Mouse (Mus musculus): Measurements from ENCODE around the gene Elf2. TPM values are rescaled to one million over a fixed set of nuclear protein-coding genes. Genes with fewer than 3 reads are reported as not detected.
A peak's percentile ranks its signal among the peaks of the same experiment; 100 is the strongest.

Gene Elf2
- polyA plus RNA-seq, 1 experiment from 2014 or later = 44.5 TPM

DNA sequence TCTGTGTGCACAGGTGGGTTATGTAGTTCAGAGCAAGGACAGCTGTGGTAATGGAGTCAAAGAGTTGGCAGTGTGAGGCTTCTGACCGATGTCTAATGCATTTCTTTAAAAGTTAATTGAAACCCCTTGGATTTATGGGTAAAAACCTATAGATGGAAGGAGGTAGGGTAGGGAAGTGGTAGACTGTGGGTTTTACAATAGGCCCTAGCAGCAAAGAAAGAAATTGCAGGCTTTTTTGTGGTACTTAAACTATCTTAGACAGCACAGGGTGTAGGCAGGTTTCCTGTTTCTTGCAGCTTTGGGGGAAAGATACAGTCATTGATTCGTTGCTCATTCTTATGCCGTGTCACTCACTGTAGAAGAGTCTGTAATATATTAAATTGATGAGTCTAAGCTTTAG is 113.9 kb downstream of the Elf2 start:
- peak overlapping the region; percentile 95; the same call in 1 of the 2 replicates for H3K4me3 ChIP-seq (ENCODE audit: low read depth, low read length)
- peaks cover 47% of the 10 kb centered on the region for H3K4me1 ChIP-seq (ENCODE audit: control insufficient read depth, insufficient read depth, low read length)
- H3K9me3 ChIP-seq (replicated peaks; ENCODE audit: control insufficient read depth, low read length) = no peaks in the 10 kb centered on the region
- H3K4me2 ChIP-seq = peak overlapping the region; percentile 80
- no peak for ATAC-seq (replicated peaks; ENCODE audit: insufficient number of reproducible peaks, low FRiP score, low TSS enrichment)
- H3K9ac ChIP-seq (ENCODE audit: low read depth, low read length) = peak overlapping the region; percentile 10; the same call in 1 of the 2 replicates
- no peaks in the 10 kb centered on the region for H3K27me3 ChIP-seq (ENCODE audit: control insufficient read depth, insufficient read depth, low read length)
- H3K27ac ChIP-seq (ENCODE audit: low read depth, low read length) = no peak overlapping the region
- WGBS (ENCODE audit: insufficient replicate concordance) = 69% methylated on average over 3 of the region's 3 CpGs
- no peaks in the 10 kb centered on the region for H3K36me3 ChIP-seq (ENCODE audit: control insufficient read depth, insufficient read depth, low read length)

DNA sequence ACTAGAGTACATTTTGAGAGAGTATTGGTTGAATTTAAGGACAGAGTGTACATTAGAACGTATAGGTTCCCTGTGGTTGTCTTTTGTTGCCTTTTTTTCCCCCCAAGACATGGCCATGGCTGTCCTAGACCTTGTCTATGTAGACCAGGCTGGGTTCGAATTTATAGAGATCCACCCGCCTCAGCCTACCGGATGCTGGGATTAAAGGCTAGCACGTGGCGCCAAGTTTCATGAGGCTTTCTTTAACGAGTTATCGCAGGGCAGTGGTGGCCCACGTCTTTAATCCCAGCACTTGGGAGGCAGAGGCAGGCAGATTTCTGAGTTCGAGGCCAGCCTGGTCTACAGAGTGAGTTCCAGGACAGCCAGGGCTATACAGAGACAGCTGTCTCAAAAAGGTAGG is 114.5 kb downstream of the Elf2 start:
- no peak for ATAC-seq (replicated peaks; ENCODE audit: insufficient number of reproducible peaks, low FRiP score, low TSS enrichment)
- peak overlapping the region; percentile 10; the same call in 1 of the 2 replicates for H3K9ac ChIP-seq (ENCODE audit: low read depth, low read length)
- no peak overlapping the region for H3K27ac ChIP-seq (ENCODE audit: low read depth, low read length)
- 80% methylated on average over 10 of the region's 10 CpGs for WGBS (ENCODE audit: insufficient replicate concordance)
- H3K4me3 ChIP-seq (ENCODE audit: low read depth, low read length) = peak overlapping the region; percentile 95
- H3K9me3 ChIP-seq (replicated peaks; ENCODE audit: control insufficient read depth, low read length) = no peaks in the 10 kb centered on the region
- peak overlapping the region; percentile 80 for H3K4me2 ChIP-seq
- H3K36me3 ChIP-seq (ENCODE audit: control insufficient read depth, insufficient read depth, low read length) = no peaks in the 10 kb centered on the region
- peaks cover 40% of the 10 kb centered on the region for H3K4me1 ChIP-seq (ENCODE audit: control insufficient read depth, insufficient read depth, low read length)
- H3K27me3 ChIP-seq (ENCODE audit: control insufficient read depth, insufficient read depth, low read length) = no peaks in the 10 kb centered on the region

DNA sequence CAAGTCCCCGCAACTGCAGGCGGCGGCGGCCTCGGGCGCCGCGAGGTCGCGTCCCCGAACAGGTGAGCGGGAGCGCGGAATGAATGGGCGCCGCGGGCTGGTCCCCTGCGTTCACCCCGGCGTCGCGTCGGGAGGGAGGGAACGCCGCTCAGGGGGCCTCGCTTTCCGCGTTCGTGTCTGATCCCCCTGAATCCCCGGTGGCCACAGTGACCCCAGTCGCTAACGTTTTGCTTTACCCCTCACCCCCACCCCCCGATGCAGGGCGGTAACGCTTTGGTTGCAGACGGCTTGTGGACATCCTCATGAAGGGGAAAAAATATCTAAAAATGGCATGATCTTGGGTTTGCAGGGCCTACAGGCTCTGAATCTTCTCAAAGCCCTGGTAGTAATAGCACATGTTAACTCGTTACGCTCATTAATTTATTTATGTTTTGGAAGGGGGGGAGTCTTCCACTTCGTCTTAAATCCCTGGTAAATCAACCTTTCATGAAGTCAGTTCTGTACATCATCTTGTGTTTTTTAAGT is 115.2 kb downstream of the Elf2 start:
- WGBS (ENCODE audit: insufficient replicate concordance) = 1% methylated on average over 36 of the region's 39 CpGs

DNA sequence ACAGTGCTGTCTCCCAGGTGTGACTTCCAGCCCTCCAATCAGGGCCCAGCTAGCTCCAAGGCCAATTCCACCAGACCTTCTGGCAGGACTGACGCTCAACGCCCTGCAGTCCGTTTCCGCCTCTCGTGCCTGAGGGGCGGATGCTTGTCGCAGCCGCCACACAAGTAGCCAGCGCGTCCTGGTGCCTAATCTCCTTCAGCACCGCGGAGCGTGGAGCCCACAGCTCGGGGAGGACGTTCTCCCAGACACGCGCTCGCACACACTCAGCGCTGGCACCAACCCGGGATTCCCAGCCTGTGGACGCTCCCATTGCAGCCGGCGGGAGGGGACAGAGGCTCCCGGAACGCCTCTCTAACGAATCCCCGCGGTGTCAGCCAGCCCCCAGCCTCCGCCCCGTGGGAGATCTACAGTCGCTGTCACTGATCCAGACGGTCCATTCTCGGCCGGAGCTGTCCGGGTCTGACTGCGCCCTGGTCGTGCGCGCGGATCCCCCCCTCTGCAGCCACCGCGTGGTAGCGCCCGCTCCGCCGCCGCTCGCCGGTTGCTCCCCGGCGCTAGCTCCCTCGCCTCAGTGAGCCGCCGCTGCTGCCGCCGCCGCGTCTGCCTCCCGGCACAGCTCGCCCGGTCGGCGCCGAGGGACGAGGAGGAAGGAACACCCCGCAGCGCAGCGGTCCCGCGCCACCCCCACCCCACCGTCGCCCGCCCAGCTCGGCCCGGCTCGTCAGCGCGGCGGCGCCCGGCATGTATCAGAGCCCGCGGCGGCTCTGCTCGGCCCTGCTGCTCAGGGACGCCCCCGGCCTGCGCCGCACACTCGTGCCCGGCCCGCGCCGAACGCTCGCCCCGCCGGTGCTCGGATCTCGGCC is 115.9 kb downstream of the Elf2 start, which contains the start of gene Noct:
Gene Noct (plus strand): TSS at position 85 of the 863 bp plus-strand sequence.
- peak within 1 kb of the TSS; percentile 80 for H3K4me2 ChIP-seq
- no peaks in the 10 kb centered on the region for H3K27me3 ChIP-seq (ENCODE audit: control insufficient read depth, insufficient read depth, low read length)
- H3K36me3 ChIP-seq (ENCODE audit: control insufficient read depth, insufficient read depth, low read length) = no peaks in the 10 kb centered on the region
- no peaks in the 10 kb centered on the region for H3K9me3 ChIP-seq (replicated peaks; ENCODE audit: control insufficient read depth, low read length)
- under 1% methylated on average over 82 of the region's 100 CpGs for WGBS (ENCODE audit: insufficient replicate concordance)
- peak within 1 kb of the TSS; percentile 95 for H3K4me3 ChIP-seq (ENCODE audit: low read depth, low read length)
- H3K27ac ChIP-seq (ENCODE audit: low read depth, low read length) = peak within 1 kb of the TSS; percentile 97
- peaks cover 29% of the 10 kb centered on the region for H3K4me1 ChIP-seq (ENCODE audit: control insufficient read depth, insufficient read depth, low read length)
- peak within 1 kb of the TSS; percentile 97 for H3K9ac ChIP-seq (ENCODE audit: low read depth, low read length)
- peak; percentile 89 for ATAC-seq (replicated peaks; ENCODE audit: insufficient number of reproducible peaks, low FRiP score, low TSS enrichment)

More for the DNA sequence above, 115.2 kb downstream of the Elf2 start:
- no peak; the same call in 1 of the 2 replicates for ATAC-seq (replicated peaks; ENCODE audit: insufficient number of reproducible peaks, low FRiP score, low TSS enrichment)
- Histone ChIP-seq H3K9me3 (replicated peaks; ENCODE audit: control insufficient read depth, low read length) (no peaks in the 10 kb centered on the region), H3K4me3 (ENCODE audit: low read depth, low read length) (peak overlapping the region; percentile 95), H3K27ac (ENCODE audit: low read depth, low read length) (peak overlapping the region; percentile 97), H3K36me3 (ENCODE audit: control insufficient read depth, insufficient read depth, low read length) (no peaks in the 10 kb centered on the region), H3K4me1 (ENCODE audit: control insufficient read depth, insufficient read depth, low read length) (peaks cover 34% of the 10 kb centered on the region), H3K4me2 (peak overlapping the region; percentile 80), H3K27me3 (ENCODE audit: control insufficient read depth, insufficient read depth, low read length) (no peaks in the 10 kb centered on the region), H3K9ac (ENCODE audit: low read depth, low read length) (peak overlapping the region; percentile 97)

DNA sequence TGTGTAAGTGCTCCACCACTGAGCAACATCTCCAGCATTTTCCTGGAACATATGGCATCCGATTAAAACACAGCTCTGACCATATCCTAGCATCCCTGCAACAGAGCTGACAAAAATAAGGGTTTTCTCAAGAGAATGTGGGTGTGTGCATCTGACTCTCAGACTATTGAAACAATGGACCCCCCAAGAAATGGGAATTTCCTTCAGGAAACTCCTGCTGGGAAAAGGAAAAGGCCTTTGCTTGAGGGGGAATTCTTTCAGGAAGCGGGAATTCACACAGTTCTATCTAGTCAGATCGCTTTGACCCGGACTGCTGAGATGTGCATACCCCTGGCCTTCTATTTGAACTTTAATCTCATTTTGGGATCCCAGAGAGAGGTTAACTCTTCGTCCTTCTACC is 116.9 kb downstream of the Elf2 start:
- Histone ChIP-seq H3K4me3 (ENCODE audit: low read depth, low read length) (peak overlapping the region; percentile 95), H3K9me3 (replicated peaks; ENCODE audit: control insufficient read depth, low read length) (no peaks in the 10 kb centered on the region), H3K4me1 (ENCODE audit: control insufficient read depth, insufficient read depth, low read length) (peaks cover 29% of the 10 kb centered on the region), H3K4me2 (peak overlapping the region; percentile 80), H3K9ac (ENCODE audit: low read depth, low read length) (no peak overlapping the region; the same call in 1 of the 2 replicates), H3K27me3 (ENCODE audit: control insufficient read depth, insufficient read depth, low read length) (no peaks in the 10 kb centered on the region), H3K27ac (ENCODE audit: low read depth, low read length) (peak overlapping the region; percentile 97; the same call in 1 of the 2 replicates), H3K36me3 (ENCODE audit: control insufficient read depth, insufficient read depth, low read length) (no peaks in the 10 kb centered on the region)
- no peak for ATAC-seq (replicated peaks; ENCODE audit: insufficient number of reproducible peaks, low FRiP score, low TSS enrichment)
- 9% methylated on average over 5 of the region's 5 CpGs for WGBS (ENCODE audit: insufficient replicate concordance)

DNA sequence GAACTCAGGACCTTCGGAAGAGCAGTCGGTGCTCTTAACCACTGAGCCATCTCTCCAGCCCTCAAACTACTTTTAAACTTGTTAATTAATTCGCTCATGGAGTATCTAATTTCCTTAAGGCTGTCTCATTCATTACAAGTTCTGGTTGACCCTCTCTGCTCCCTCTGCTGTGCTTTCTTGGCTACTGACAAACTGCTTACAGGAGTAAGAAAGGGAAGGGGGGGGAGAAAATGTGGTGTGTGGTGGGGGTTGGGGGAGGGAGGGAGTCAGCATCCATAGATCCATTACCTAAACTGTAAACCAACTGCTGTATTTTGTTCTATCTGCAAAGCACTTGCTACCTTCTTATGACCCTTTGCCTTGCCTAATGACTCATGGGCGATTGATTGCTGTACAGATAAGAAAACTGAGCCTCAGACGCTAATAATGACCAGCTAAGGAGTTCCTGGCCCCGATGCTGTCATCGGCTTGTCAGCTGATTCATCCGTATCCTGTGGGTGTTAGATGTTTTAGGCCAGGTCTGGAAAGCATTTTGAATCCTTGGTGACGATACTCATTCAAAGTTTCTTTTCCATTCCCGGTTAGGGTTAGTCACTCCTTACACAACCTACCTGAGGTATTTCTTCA is 117.5 kb downstream of the Elf2 start:
- H3K36me3 ChIP-seq (ENCODE audit: control insufficient read depth, insufficient read depth, low read length) = no peaks in the 10 kb centered on the region
- peaks cover 29% of the 10 kb centered on the region for H3K4me1 ChIP-seq (ENCODE audit: control insufficient read depth, insufficient read depth, low read length)
- H3K27me3 ChIP-seq (ENCODE audit: control insufficient read depth, insufficient read depth, low read length) = no peaks in the 10 kb centered on the region
- H3K4me2 ChIP-seq = peak overlapping the region; percentile 80; the same call in 1 of the 2 replicates
- H3K9me3 ChIP-seq (replicated peaks; ENCODE audit: control insufficient read depth, low read length) = no peaks in the 10 kb centered on the region
- no peak overlapping the region for H3K4me3 ChIP-seq (ENCODE audit: low read depth, low read length)
- WGBS (ENCODE audit: insufficient replicate concordance) = 38% methylated on average over 10 of the region's 10 CpGs
- no peak for ATAC-seq (replicated peaks; ENCODE audit: insufficient number of reproducible peaks, low FRiP score, low TSS enrichment)
- no peak overlapping the region for H3K9ac ChIP-seq (ENCODE audit: low read depth, low read length)
- H3K27ac ChIP-seq (ENCODE audit: low read depth, low read length) = no peak overlapping the region

DNA sequence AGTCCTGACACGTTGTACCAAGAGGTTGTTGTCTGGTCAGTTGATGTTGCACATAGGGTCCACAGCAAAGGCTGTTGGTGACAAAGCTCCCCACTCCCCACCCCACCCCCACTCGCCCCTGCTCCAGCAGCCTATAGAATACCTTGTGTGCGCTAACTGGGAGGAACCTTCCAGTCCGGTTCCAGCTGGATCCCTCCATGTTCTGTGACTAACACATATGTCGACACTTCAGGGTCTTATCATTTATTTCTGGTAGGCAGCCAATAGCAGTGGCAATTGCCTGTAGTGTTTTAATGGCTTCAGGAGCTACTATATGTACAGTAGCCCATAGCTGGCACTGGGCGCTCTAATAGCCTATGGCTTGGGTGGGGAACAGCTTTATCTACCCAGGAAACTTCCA is 118.2 kb downstream of the Elf2 start:
- Histone ChIP-seq H3K36me3 (ENCODE audit: control insufficient read depth, insufficient read depth, low read length) (no peaks in the 10 kb centered on the region), H3K9me3 (replicated peaks; ENCODE audit: control insufficient read depth, low read length) (no peaks in the 10 kb centered on the region), H3K4me1 (ENCODE audit: control insufficient read depth, insufficient read depth, low read length) (peaks cover 29% of the 10 kb centered on the region), H3K9ac (ENCODE audit: low read depth, low read length) (no peak overlapping the region), H3K4me2 (peak overlapping the region; percentile 32), H3K27me3 (ENCODE audit: control insufficient read depth, insufficient read depth, low read length) (no peaks in the 10 kb centered on the region), H3K4me3 (ENCODE audit: low read depth, low read length) (no peak overlapping the region), H3K27ac (ENCODE audit: low read depth, low read length) (no peak overlapping the region)
- ATAC-seq (replicated peaks; ENCODE audit: insufficient number of reproducible peaks, low FRiP score, low TSS enrichment) = no peak
- WGBS (ENCODE audit: insufficient replicate concordance) = 54% methylated on average over 6 of the region's 6 CpGs

DNA sequence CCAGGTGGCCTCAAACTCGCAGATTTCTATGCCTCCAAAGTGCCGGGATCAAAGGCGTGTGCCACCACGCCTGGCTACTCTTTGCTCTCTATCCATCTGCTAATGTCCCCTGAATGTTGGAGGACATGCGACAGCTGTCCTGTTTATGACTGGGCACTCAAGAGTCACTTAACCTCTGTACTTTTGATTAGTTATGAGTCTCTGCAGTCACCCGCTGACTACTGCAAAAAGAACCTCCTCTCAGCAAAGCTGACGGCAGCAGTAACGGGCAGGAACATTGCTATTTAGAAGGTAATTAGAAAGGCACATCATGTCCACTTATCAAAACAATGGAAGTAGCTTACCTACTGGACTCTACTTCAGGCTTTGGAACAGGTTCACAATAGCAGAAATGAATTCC is 118.6 kb downstream of the Elf2 start:
- Histone ChIP-seq H3K27ac (ENCODE audit: low read depth, low read length) (no peak overlapping the region), H3K4me1 (ENCODE audit: control insufficient read depth, insufficient read depth, low read length) (peaks cover 29% of the 10 kb centered on the region), H3K36me3 (ENCODE audit: control insufficient read depth, insufficient read depth, low read length) (no peaks in the 10 kb centered on the region), H3K9me3 (replicated peaks; ENCODE audit: control insufficient read depth, low read length) (no peaks in the 10 kb centered on the region), H3K9ac (ENCODE audit: low read depth, low read length) (no peak overlapping the region), H3K4me2 (peak overlapping the region; percentile 32), H3K4me3 (ENCODE audit: low read depth, low read length) (no peak overlapping the region), H3K27me3 (ENCODE audit: control insufficient read depth, insufficient read depth, low read length) (no peaks in the 10 kb centered on the region)
- ATAC-seq (replicated peaks; ENCODE audit: insufficient number of reproducible peaks, low FRiP score, low TSS enrichment) = no peak
- 43% methylated on average over 8 of the region's 8 CpGs for WGBS (ENCODE audit: insufficient replicate concordance)
